Mouse (Mus musculus) heart, postnatal 36 days (tissue): Measurements from ENCODE around the gene Atp8a2. TPM values are rescaled to one million over a fixed set of nuclear protein-coding genes. Genes with fewer than 3 reads are reported as not detected.

Experiments
- DNase-seq, 2 experiments: peaks; one replicate each; pipeline ENCODE4 v3.0.0; 2021 to 2022
- intact Hi-C: fragments of 180-260 bp; cut with DNase I; formaldehyde crosslinking; loops from one replicate; pipeline ENCODE4 v1.15.1; 2025
- total RNA-seq, 2 experiments: library from RNA; stranded (reverse); gene quantifications; 2 replicates each; pipeline ENCODE4 v1.2.3; 2021

The Atp8a2 gene
- total RNA-seq, 2 experiments from 2014 or later: 4.4 to 5.0 TPM

- no peak for DNase-seq
These were observed 391.3 kb downstream of the Atp8a2 start for GRCm38 (mm10) chr14:59805683-59806082.

GRCm38 (mm10) chr14:59801961-59802599 is 394.9 kb downstream of the Atp8a2 start:
- DNase-seq: no peak
- intact Hi-C loops: no loop called here

More at GRCm38 (mm10) chr14:59805683-59806082, 391.3 kb downstream of the Atp8a2 start:
- intact Hi-C loops: no loop called here

- DNase-seq: no peak
- intact Hi-C loops: no loop called here
These were observed 397.5 kb downstream of the Atp8a2 start for GRCm38 (mm10) chr14:59799511-59799910.

- intact Hi-C loops: no loop called here
- DNase-seq: no peak
These were observed 403.1 kb downstream of the Atp8a2 start for GRCm38 (mm10) chr14:59793841-59794240.

GRCm38 (mm10) chr14:59783348-59784341 is 413.3 kb downstream of the Atp8a2 start:
- no peak for DNase-seq
- intact Hi-C loops: no loop called here

- no peak for DNase-seq
These were observed 416.6 kb downstream of the Atp8a2 start for GRCm38 (mm10) chr14:59780391-59780790.

GRCm38 (mm10) chr14:59762227-59762626 is 434.8 kb downstream of the Atp8a2 start:
- intact Hi-C loops: no loop called here

More at GRCm38 (mm10) chr14:59780391-59780790, 416.6 kb downstream of the Atp8a2 start:
- intact Hi-C loops: no loop called here

GRCm38 (mm10) chr14:59759900-59760493 is 437.0 kb downstream of the Atp8a2 start:
- DNase-seq: no peak
- intact Hi-C loops: no loop called here

More at GRCm38 (mm10) chr14:59762227-59762626, 434.8 kb downstream of the Atp8a2 start:
- no peak for DNase-seq

- DNase-seq: no peak
- intact Hi-C loops: no loop called here
These were observed 437.7 kb downstream of the Atp8a2 start for GRCm38 (mm10) chr14:59759196-59759839.

- intact Hi-C loops: no loop called here
- DNase-seq: no peak
These were observed 444.6 kb downstream of the Atp8a2 start for GRCm38 (mm10) chr14:59752401-59752800.

GRCm38 (mm10) chr14:59750005-59750404 is 447.0 kb downstream of the Atp8a2 start:
- intact Hi-C loops: no loop called here
- DNase-seq: no peak

- DNase-seq: no peak
- intact Hi-C loops: no loop called here
These were observed 451.3 kb downstream of the Atp8a2 start for GRCm38 (mm10) chr14:59745676-59746075.

- no peak for DNase-seq
- intact Hi-C loops: no loop called here
These were observed 455.2 kb downstream of the Atp8a2 start for GRCm38 (mm10) chr14:59741752-59742151.

- intact Hi-C loops: no loop called here
- no peak for DNase-seq
These were observed 457.5 kb downstream of the Atp8a2 start for GRCm38 (mm10) chr14:59739446-59739845.

GRCm38 (mm10) chr14:59737734-59738294 is 459.2 kb downstream of the Atp8a2 start:
- DNase-seq: no peak
- intact Hi-C loops: no loop called here

- DNase-seq: no peak
- intact Hi-C loops: no loop called here
These were observed 459.9 kb downstream of the Atp8a2 start for GRCm38 (mm10) chr14:59736861-59737700.

GRCm38 (mm10) chr14:59730043-59730390 is 467.0 kb downstream of the Atp8a2 start:
- no peak for DNase-seq
- intact Hi-C loops: no loop called here

GRCm38 (mm10) chr14:59729298-59730042 is 467.5 kb downstream of the Atp8a2 start:
- no peak for DNase-seq
- intact Hi-C loops: no loop called here

- intact Hi-C loops: no loop called here
- DNase-seq: no peak
These were observed 470.0 kb downstream of the Atp8a2 start for GRCm38 (mm10) chr14:59727016-59727415.
